Mouse (Mus musculus) cerebellum, postnatal 10 days (tissue): ENCODE data around the gene Cd300lg.

Source experiments
- DNase-seq, 2 experiments: peaks; one replicate each; pipeline ENCODE4 v3.0.0; 2021; ENCODE audit warnings: mixed read lengths in 2 of 2

The Cd300lg gene

DNA sequence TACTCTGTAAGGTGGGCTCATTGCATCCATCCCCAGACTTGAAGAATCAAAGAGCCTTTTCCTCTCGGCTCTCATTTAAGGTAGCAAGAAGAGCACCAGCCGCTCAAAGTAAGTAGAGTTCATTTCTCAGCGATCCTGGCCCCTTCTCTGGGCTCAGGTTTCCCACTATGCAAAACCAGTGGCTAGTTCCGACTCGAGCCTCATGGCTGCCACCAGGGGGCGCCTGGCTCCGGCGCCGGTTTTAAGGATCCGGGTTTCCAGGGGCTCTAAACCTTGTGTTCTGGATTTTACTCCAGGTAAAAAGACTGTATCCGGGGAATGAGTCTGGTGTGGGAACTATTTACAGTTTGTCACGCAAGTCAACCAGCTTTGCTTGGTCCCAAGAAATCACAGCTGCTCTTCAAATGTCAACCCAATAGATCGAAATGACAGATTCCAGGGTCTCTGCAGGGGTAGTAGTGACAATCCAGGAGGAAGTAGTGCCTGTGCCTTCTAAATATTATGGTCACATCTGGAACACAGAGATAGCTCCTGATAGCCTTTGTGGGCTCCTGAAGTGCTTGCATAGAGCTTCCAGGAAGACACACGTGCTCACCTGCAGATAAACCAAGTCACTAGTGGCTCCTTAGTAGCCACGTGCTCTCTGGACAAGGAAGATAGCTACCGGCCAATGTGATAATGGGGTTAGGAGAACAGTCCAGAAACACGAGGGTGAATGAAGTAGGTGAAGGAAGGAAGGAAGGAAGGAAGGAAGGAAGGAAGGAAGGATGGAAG, 61.4 kb downstream of the Cd300lg start:
- peak; percentile 87 to 90 for DNase-seq
